Mouse (Mus musculus): ENCODE measurements at regions not wholly inside any gene's neighbourhood (a gene's known extent, or its start where the extent isn't known, plus 50 kb on each side); places are given as distances from the start of the nearest gene placed in this dataset.

GRCm38 (mm10) chr15:36877501-36877900 lies 130.1 kb downstream of the Zfp706 start:
- Histone ChIP-seq H3K27me3 (ENCODE audit: control insufficient read depth) (no peaks in the 10 kb centered on the region), H3K36me3 (ENCODE audit: control insufficient read depth) (no peaks in the 10 kb centered on the region), H3K9me3 (ENCODE audit: control insufficient read depth, low read length) (no peaks in the 10 kb centered on the region), H3K4me1 (ENCODE audit: control insufficient read depth) (peaks cover 8% of the 10 kb centered on the region), H3K4me3 (replicated peaks) (no peak overlapping the region)
- TF ChIP-seq GATA1 (IDR thresholded peaks at IDR 0.05; ENCODE audit: low read length) (no peak), TAL1 (IDR thresholded peaks at IDR 0.05; ENCODE audit: low read length) (no peak)

- no peaks in the 10 kb centered on the region for H3K27me3 ChIP-seq (ENCODE audit: control insufficient read depth)
- H3K36me3 ChIP-seq (ENCODE audit: control insufficient read depth): no peaks in the 10 kb centered on the region
- H3K4me1 ChIP-seq (ENCODE audit: control insufficient read depth): peaks cover 8% of the 10 kb centered on the region
- TF ChIP-seq TAL1 (IDR thresholded peaks at IDR 0.05; ENCODE audit: low read length): no peak
- no peak for TF ChIP-seq GATA1 (IDR thresholded peaks at IDR 0.05; ENCODE audit: low read length)
- H3K9me3 ChIP-seq (ENCODE audit: control insufficient read depth, low read length): no peaks in the 10 kb centered on the region
- no peak overlapping the region for H3K4me3 ChIP-seq (replicated peaks)
Observed at GRCm38 (mm10) chr15:36875980-36876778, 131.4 kb downstream of the Zfp706 start.

DNA sequence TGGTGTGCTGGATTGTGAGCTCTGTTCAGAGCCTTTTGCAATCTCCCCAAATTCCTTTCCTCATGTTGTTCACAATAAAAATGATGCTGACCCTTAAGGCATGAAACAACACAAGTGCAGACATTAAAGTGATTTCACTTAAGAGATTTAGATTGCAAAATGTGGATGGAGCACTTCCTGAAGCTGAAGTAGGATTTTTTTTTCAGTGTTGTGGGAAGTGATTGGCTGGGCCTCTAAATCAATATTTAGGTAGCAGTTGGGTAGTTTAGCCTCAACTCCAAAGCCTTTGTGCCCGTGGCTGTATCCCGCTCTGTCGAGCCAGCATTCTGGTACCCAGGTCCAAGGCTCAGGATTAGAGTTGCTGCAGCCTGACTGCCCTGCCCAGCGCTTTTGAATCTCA lies 133.0 kb downstream of the Zfp706 start:
- no peak for TF ChIP-seq TAL1 (IDR thresholded peaks at IDR 0.05; ENCODE audit: low read length)
- TF ChIP-seq GATA1 (IDR thresholded peaks at IDR 0.05; ENCODE audit: low read length): no peak
- Histone ChIP-seq H3K36me3 (ENCODE audit: control insufficient read depth) (no peaks in the 10 kb centered on the region), H3K27me3 (ENCODE audit: control insufficient read depth) (no peaks in the 10 kb centered on the region), H3K9me3 (ENCODE audit: control insufficient read depth, low read length) (no peaks in the 10 kb centered on the region), H3K4me1 (ENCODE audit: control insufficient read depth) (peaks cover 8% of the 10 kb centered on the region), H3K4me3 (replicated peaks) (no peak overlapping the region)

DNA sequence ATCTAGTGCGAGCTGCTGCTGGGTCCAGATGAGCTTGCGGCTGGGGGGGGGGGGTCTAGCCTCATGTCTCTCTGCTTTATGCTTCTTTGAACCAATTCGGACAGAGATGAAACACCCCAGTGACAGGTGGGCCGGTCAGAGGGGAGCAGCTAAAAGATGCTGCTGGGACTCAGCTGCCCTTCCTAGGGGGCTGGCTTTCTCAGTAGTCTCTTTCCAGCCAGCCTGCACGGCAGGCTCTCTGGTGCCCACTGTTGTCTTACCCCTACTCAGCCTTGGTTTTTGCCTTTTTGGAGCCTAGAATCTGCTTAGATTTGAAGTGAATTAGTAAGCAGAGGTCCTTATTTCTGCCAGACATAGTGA lies 133.7 kb downstream of the Zfp706 start:
- TF ChIP-seq GATA1 (IDR thresholded peaks at IDR 0.05; ENCODE audit: low read length) (no peak), TAL1 (IDR thresholded peaks at IDR 0.05; ENCODE audit: low read length) (no peak)
- no peaks in the 10 kb centered on the region for H3K36me3 ChIP-seq (ENCODE audit: control insufficient read depth)
- H3K27me3 ChIP-seq (ENCODE audit: control insufficient read depth): no peaks in the 10 kb centered on the region
- no peaks in the 10 kb centered on the region for H3K9me3 ChIP-seq (ENCODE audit: control insufficient read depth, low read length)
- H3K4me3 ChIP-seq (replicated peaks): no peak overlapping the region
- H3K4me1 ChIP-seq (ENCODE audit: control insufficient read depth): peaks cover 8% of the 10 kb centered on the region

- Histone ChIP-seq H3K4me1 (ENCODE audit: control insufficient read depth) (peaks cover 8% of the 10 kb centered on the region), H3K4me3 (replicated peaks) (no peak overlapping the region), H3K27me3 (ENCODE audit: control insufficient read depth) (no peaks in the 10 kb centered on the region), H3K36me3 (ENCODE audit: control insufficient read depth) (no peaks in the 10 kb centered on the region), H3K9me3 (ENCODE audit: control insufficient read depth, low read length) (no peaks in the 10 kb centered on the region)
- TF ChIP-seq GATA1 (IDR thresholded peaks at IDR 0.05; ENCODE audit: low read length): no peak
- no peak for TF ChIP-seq TAL1 (IDR thresholded peaks at IDR 0.05; ENCODE audit: low read length)
Observed at GRCm38 (mm10) chr15:36873058-36873883, 134.3 kb downstream of the Zfp706 start.

GRCm38 (mm10) chr15:36872566-36872965 lies 135.0 kb downstream of the Zfp706 start:
- TF ChIP-seq GATA1 (IDR thresholded peaks at IDR 0.05; ENCODE audit: low read length) (no peak), TAL1 (IDR thresholded peaks at IDR 0.05; ENCODE audit: low read length) (no peak)
- Histone ChIP-seq H3K9me3 (ENCODE audit: control insufficient read depth, low read length) (no peaks in the 10 kb centered on the region), H3K27me3 (ENCODE audit: control insufficient read depth) (no peaks in the 10 kb centered on the region), H3K36me3 (ENCODE audit: control insufficient read depth) (no peaks in the 10 kb centered on the region), H3K4me1 (ENCODE audit: control insufficient read depth) (peaks cover 8% of the 10 kb centered on the region), H3K4me3 (replicated peaks) (no peak overlapping the region)

DNA sequence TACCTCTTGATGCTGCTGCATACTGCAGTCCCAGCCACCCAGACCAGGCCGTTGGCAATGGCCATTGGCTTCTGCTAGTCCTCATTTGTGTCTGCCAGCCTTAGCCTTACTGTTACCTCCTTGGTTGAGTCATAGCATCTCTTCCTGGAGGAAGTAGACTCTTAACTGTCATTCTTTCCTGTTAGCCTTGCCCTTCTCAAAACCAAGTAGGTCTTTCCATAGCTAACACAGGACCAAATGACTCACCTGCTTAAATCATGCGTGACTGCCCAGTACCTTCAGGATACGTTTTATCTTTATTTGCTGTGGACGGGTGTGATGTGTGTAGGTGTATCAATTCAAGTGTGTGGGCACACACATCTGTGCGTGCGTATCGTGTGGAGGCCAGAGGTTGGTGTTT lies 136.9 kb downstream of the Zfp706 start:
- H3K36me3 ChIP-seq (ENCODE audit: control insufficient read depth): no peaks in the 10 kb centered on the region
- peaks cover 1% of the 10 kb centered on the region for H3K4me1 ChIP-seq (ENCODE audit: control insufficient read depth)
- no peak overlapping the region for H3K4me3 ChIP-seq (replicated peaks)
- TF ChIP-seq GATA1 (IDR thresholded peaks at IDR 0.05; ENCODE audit: low read length) (no peak), TAL1 (IDR thresholded peaks at IDR 0.05; ENCODE audit: low read length) (no peak)
- no peaks in the 10 kb centered on the region for H3K9me3 ChIP-seq (ENCODE audit: control insufficient read depth, low read length)
- H3K27me3 ChIP-seq (ENCODE audit: control insufficient read depth): no peaks in the 10 kb centered on the region

DNA sequence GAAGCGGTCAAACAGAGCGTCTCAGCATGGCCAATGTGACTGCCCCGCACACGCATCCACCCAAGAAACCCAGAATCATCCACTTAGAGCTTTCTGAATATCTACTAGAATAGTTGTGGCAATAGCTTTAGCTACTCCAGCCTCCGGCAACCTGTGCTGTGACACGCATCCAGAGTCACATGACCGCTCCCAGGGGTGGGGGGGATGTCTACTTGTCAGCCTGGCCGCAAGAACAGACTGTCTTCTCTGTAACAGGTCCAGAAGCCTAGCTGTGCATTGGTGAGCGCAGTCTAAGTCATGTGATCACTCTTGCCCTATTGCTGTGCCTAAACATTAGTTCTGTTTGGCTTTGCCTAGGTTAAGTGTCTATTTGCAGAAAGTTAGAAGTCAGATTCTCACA lies 137.5 kb downstream of the Zfp706 start:
- Histone ChIP-seq H3K9me3 (ENCODE audit: control insufficient read depth, low read length) (no peaks in the 10 kb centered on the region), H3K27me3 (ENCODE audit: control insufficient read depth) (no peaks in the 10 kb centered on the region), H3K4me1 (ENCODE audit: control insufficient read depth) (no peaks in the 10 kb centered on the region), H3K36me3 (ENCODE audit: control insufficient read depth) (no peaks in the 10 kb centered on the region), H3K4me3 (replicated peaks) (no peak overlapping the region)
- TF ChIP-seq GATA1 (IDR thresholded peaks at IDR 0.05; ENCODE audit: low read length): no peak
- no peak for TF ChIP-seq TAL1 (IDR thresholded peaks at IDR 0.05; ENCODE audit: low read length)

- Histone ChIP-seq H3K4me3 (replicated peaks) (no peak overlapping the region), H3K4me1 (ENCODE audit: control insufficient read depth) (no peaks in the 10 kb centered on the region), H3K27me3 (ENCODE audit: control insufficient read depth) (no peaks in the 10 kb centered on the region), H3K9me3 (ENCODE audit: control insufficient read depth, low read length) (no peaks in the 10 kb centered on the region), H3K36me3 (ENCODE audit: control insufficient read depth) (no peaks in the 10 kb centered on the region)
- TF ChIP-seq TAL1 (IDR thresholded peaks at IDR 0.05; ENCODE audit: low read length) (no peak), GATA1 (IDR thresholded peaks at IDR 0.05; ENCODE audit: low read length) (no peak)
Observed at GRCm38 (mm10) chr15:36866088-36866487, 141.5 kb downstream of the Zfp706 start.

Measured in erythroblast, embryonic 14.5 days (primary cell).